Mouse (Mus musculus): ENCODE measurements around the gene Atp8b5.

DNA sequence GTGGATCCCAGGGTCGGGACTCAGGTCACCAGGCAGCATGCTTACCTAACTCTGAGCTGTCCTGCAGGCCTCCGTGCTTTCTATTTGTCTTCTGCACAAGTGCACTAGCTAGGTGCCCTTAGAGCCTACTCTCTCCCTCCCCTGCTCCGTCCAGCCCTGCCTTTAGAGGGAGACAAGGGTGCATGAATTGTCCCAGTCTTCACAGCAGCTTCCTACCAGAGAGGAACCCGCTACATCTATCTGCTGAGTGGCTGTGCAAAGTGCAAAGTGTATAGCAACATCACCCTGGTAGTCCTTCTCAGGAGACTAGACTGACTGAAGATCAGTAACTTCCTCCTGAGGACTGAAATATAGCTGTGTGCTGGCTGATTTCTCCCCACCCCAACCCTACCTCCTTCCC lies 105.2 kb downstream of the Atp8b5 start:
- TF ChIP-seq CTCF (IDR thresholded peaks at IDR 0.05; ENCODE audit: low read depth) = peak; percentile 40
- no peak for TF ChIP-seq EP300 (IDR thresholded peaks at IDR 0.05; ENCODE audit: low read depth)

All from heart, postnatal 0 days (tissue).